ENCODE assay signal across 8 mouse cellular contexts in genomic region chr13:9467216-9467615, GRCm38 (mm10).
DNase-seq lines count a peak whose midpoint lies in the region; ATAC-seq lines count a peak whose summit lies in the region.

No protein-coding gene starts in this region.

- DNase-seq in ovary, postnatal 14 days (ENCODE audit: low spot score) = peak; percentile 67
- DNase-seq in ovary, postnatal 10 days (ENCODE audit: low spot score) = no peak
- DNase-seq in adipocyte (ENCODE audit: low spot score) = peak; percentile 84
- DNase-seq in embryo, embryonic 10.5 days (ENCODE audit: low spot score) = peak; percentile 86
- DNase-seq in left cerebral cortex, postnatal 10 days (ENCODE audit: extremely low spot score in 1 of 2, low spot score in 2 of 2) = peak; percentile 36 to 51
- DNase-seq in naive thymus-derived CD4-positive, alpha-beta T cell, adult 2 months (ENCODE audit: low read depth) = peak; percentile 78
- peak; percentile 69 for DNase-seq in thymus, postnatal 4 days

- H3K4me1 ChIP-seq in hindbrain, embryonic 13.5 days (replicated peaks) = no peaks in the 10 kb centered on the region; the same call in 1 of the 2 replicates

- H3K36me3 ChIP-seq in hindbrain, embryonic 13.5 days = no peaks in the 10 kb centered on the region

- H3K27me3 ChIP-seq in hindbrain, embryonic 13.5 days = no peaks in the 10 kb centered on the region

- H3K9ac ChIP-seq in hindbrain, embryonic 13.5 days = no peak overlapping the region

- ATAC-seq in hindbrain, embryonic 13.5 days (ENCODE audit: low FRiP score) = 0 out of 2 replicates have a peak, but pooled peaks have one; percentile 52

- WGBS in hindbrain, embryonic 13.5 days = 36% methylated on average over 1 of the region's 1 CpGs

- H3K27ac ChIP-seq in hindbrain, embryonic 13.5 days = no peak overlapping the region

- no peaks in the 10 kb centered on the region for H3K9me3 ChIP-seq in hindbrain, embryonic 13.5 days

- no peak overlapping the region for H3K4me2 ChIP-seq in hindbrain, embryonic 13.5 days

- no peak overlapping the region for H3K4me3 ChIP-seq in hindbrain, embryonic 13.5 days

- intact Hi-C loops in left cerebral cortex, postnatal 10 days (cut with DNase I) = loop anchor here (5.0 kb wide), 2 partner anchors 190 to 285 kb away; partner anchors contain the start of gene Dip2c
